ENCODE assay signal across 12 mouse cellular contexts in the genomic region with DNA sequence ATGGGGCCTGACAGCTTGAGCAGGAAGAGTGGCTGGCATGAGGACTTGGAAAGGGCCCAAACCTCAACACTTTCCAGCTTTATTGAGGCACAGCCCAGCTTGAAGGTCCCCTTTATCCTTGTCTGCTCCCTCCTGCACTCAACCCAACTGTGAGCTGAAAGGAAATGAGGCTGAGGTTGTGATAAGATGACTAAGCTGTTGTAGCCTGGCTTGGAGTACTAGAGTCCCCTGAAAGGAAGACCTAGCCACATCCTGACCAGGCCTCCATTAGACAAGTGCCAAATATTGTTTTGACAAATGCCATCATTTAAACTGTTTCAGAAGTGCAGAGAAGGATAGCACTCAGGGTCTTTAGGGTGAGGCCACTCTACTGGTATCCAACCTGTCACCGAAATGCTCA. TPM values are rescaled to one million over a fixed set of nuclear protein-coding genes. Genes with fewer than 3 reads are reported as not detected.
"Had no signal": no experiment of that assay in that cellular context is flagged by ENCODE, and none has a peak within 500 bp of the region (broad histone marks: within the 10 kb centered on the region; RNA-seq: fewer than 3 reads in every experiment).

No protein-coding gene starts in this region.

- DNase-seq: liver, postnatal 0 days; lung, adult 2 months; lung, postnatal 14 days; lung, postnatal 36 days; midbrain, embryonic 14.5 days; right cerebral cortex, postnatal 14 days; thymus, adult 2 months; thymus, postnatal 25 days; thymus, postnatal 4 days had no signal

- ATAC-seq: liver, postnatal 0 days; lung, postnatal 0 days; midbrain, embryonic 16.5 days had no signal

RNA-seq across cellular contexts. Expression of gene Ang4, which starts 4.4 kb away (rescaled TPM):
- total RNA-seq: megakaryocyte progenitor cell, adult 5-6 weeks had no signal

RNA-seq across cellular contexts. Expression of gene AY358078, which starts 22.1 kb away (rescaled TPM):
- total RNA-seq: megakaryocyte progenitor cell, adult 5-6 weeks had no signal
